Mouse (Mus musculus) C2C12 (cell line): ENCODE measurements around the gene Gm38394.

Source experiments
- CEBPB ChIP-seq: IDR thresholded peaks from one replicate; pipeline ENCODE4 v1.6.1; 2011; ENCODE audit warnings: low read depth, mild to moderate bottlenecking, control low read depth, moderate library complexity
- CTCF ChIP-seq: IDR thresholded peaks from one replicate; pipeline ENCODE4 v1.5.1; 2011; ENCODE audit not compliant: control insufficient read depth, insufficient read depth, insufficient read length
- MAX ChIP-seq: IDR thresholded peaks from one replicate; pipeline ENCODE4 v1.6.1; 2011; ENCODE audit warnings: mild to moderate bottlenecking, control low read depth
- MYOG ChIP-seq: IDR thresholded peaks from one replicate; pipeline ENCODE4 v1.6.1; 2011; ENCODE audit not compliant: control insufficient read depth, insufficient read length; ENCODE audit errors: extremely low read depth
- USF1 ChIP-seq: IDR thresholded peaks from one replicate; pipeline ENCODE4 v1.6.1; 2011; ENCODE audit warnings: low read depth, mild to moderate bottlenecking, control low read depth, moderate library complexity

DNA sequence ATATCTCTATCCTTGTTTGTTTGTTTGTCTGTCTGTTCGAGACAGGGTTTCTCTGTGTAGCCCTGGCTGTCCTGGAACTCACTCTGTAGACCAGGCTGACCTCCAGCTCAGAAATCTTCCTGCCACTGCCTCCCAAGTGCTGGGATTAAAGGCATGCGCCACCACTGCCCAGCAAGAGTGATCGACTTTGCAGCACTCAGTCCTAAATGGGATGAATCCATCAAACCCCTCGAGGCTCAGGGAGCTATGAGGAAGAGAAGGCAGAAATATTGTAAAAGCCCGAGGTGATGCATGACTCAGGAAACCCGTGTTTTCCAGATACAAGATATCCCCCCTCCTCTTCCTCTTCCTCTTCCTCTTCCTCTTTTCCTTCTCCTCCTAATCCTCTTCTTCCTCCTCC lies 9.7 kb upstream of the Gm38394 start:
- TF ChIP-seq USF1 (no peak), CTCF (no peak), MAX (no peak), CEBPB (no peak), MYOG (no peak)
